Mouse (Mus musculus): Measurements from ENCODE around the gene Ppm1b.
A peak's percentile ranks its signal among the peaks of the same experiment; 100 is the strongest.

Ppm1b gene

GRCm38 (mm10) chr17:85025151-85025550 is 68.6 kb downstream of the Ppm1b start:
- DNase-seq = peak; percentile 60

DNA sequence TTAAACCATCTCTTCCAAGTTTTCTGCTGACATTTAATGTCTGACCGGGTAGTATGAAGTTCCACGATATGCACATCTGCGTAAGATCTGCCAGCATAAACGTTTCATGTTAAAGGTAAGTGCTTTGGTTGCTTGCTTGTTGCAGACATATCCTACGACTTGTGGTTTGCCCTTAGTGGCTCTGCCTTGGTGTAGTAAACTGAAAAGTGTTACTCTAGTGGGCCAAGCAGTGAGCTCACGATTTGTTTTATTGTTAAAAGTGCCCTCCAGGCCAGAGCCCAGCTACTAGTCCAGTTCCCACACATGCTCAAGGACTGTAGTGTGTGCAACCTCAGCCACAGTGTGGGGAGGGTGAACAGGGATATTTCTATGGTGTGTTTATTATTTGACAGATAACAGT is 69.9 kb downstream of the Ppm1b start:
- DNase-seq = peak; percentile 61

- no peak for DNase-seq
Measured at GRCm38 (mm10) chr17:85027247-85027646, 70.7 kb downstream of the Ppm1b start.

GRCm38 (mm10) chr17:85028093-85028739 is 71.7 kb downstream of the Ppm1b start, which contains the start of gene Slc3a1:
Gene Slc3a1, plus strand, starts transcription at chr17:85028376.
- DNase-seq = peak; percentile 84

GRCm38 (mm10) chr17:85028797-85029196 is 72.3 kb downstream of the Ppm1b start:
- peak; percentile 79 for DNase-seq

- DNase-seq = no peak
Measured at GRCm38 (mm10) chr17:85030651-85031050, 74.1 kb downstream of the Ppm1b start.

GRCm38 (mm10) chr17:85033087-85033486 is 76.5 kb downstream of the Ppm1b start:
- DNase-seq = peak; percentile 69

- peak; percentile 67 for DNase-seq
Measured at GRCm38 (mm10) chr17:85034068-85034467, 77.5 kb downstream of the Ppm1b start.

GRCm38 (mm10) chr17:85037855-85038254 is 81.3 kb downstream of the Ppm1b start:
- peak; percentile 70 for DNase-seq

GRCm38 (mm10) chr17:85038311-85038710 is 81.8 kb downstream of the Ppm1b start:
- peak; percentile 80 for DNase-seq

GRCm38 (mm10) chr17:85038761-85039160 is 82.2 kb downstream of the Ppm1b start:
- peak; percentile 56 for DNase-seq

GRCm38 (mm10) chr17:85040913-85041312 is 84.4 kb downstream of the Ppm1b start:
- DNase-seq = peak; percentile 69

- no peak for DNase-seq
Measured at GRCm38 (mm10) chr17:85042419-85042818, 85.9 kb downstream of the Ppm1b start.

DNA sequence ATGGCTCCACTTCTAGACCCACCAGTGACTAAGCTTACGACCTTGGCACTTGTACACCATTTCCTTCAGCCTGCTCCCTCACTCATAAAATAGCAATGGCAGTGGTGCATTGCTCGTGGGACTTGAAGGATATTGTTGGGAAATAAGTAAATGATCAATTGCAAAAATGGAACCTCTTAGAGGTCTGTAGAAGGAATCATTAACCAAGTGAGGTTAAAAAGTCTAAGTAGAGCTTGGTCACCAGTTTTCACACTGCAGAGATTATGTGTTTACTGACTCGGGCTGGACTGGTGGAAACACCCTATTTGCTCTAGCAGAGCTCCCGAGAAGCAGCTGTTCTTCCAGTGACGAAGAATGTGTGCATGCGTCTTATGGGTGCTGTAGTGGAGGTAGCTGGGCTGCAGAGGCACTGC is 86.9 kb downstream of the Ppm1b start:
- DNase-seq = no peak

DNA sequence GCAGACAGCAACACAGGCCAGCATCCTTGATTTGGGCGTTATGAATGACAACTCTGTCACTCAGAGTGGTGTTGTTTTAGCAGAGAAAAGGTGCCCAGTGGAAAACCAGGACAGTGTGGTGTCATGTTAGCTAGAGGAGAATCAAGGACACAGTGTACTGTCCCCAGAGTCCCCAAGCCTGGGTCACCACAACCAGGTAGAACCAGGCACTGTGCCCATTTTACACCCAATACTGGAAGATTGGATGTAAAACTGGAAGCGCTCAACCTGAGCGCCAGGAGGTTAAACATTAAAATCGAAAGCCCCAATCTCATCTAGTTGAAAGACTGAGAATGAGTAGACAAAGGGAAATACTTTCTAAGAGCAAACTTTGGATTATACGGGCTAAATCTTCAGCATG is 87.9 kb downstream of the Ppm1b start:
- DNase-seq = no peak

- DNase-seq = no peak
Measured at GRCm38 (mm10) chr17:85045160-85045559, 88.6 kb downstream of the Ppm1b start.

- no peak for DNase-seq
Measured at GRCm38 (mm10) chr17:85048379-85048778, 91.8 kb downstream of the Ppm1b start.

DNA sequence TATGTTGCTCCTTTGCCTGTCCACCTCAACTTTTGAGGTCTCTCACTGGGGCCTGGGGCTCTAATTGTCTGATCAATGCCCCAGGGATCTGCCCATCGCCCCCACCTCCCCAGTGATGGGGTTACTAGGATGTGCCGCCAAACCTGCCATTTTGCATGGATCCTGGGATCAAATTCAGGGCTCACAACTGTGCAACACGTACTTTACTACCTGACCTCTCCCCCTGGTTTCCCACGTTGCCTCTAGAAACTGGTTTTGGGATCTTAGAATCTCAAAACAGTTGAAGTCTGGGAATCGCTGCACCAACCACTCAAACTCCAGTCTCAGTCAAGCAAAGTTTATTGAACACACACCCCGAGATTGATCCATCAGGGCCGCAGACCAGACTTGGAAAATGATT is 101.7 kb downstream of the Ppm1b start:
- peak; percentile 78 for DNase-seq

DNA sequence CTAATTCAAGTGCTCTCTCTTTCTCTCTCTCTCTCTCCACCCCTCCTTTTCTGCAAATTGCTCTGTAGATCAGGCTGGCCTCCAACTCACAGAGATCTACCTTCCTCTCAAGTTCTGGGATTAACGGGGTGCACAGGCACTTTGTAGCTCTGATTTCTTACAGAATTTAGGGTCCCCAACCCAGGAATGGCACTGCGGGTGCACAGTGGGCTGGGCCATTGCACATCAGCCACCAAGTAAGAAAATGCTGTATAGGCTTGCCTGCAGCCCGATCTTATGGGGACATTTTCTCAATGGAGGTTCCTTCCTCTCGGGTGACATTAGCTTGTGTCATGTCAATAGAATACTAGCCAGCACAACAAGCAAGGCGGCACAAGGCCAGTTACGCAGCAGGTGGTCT is 102.6 kb downstream of the Ppm1b start:
- DNase-seq = peak; percentile 70

GRCm38 (mm10) chr17:85063560-85063959 is 107.0 kb downstream of the Ppm1b start:
- peak; percentile 83 for DNase-seq

- DNase-seq = peak; percentile 92
Measured at GRCm38 (mm10) chr17:85067331-85067730, 110.8 kb downstream of the Ppm1b start.

- peak; percentile 89 for DNase-seq
Measured at GRCm38 (mm10) chr17:85070658-85071057, 114.1 kb downstream of the Ppm1b start.

DNA sequence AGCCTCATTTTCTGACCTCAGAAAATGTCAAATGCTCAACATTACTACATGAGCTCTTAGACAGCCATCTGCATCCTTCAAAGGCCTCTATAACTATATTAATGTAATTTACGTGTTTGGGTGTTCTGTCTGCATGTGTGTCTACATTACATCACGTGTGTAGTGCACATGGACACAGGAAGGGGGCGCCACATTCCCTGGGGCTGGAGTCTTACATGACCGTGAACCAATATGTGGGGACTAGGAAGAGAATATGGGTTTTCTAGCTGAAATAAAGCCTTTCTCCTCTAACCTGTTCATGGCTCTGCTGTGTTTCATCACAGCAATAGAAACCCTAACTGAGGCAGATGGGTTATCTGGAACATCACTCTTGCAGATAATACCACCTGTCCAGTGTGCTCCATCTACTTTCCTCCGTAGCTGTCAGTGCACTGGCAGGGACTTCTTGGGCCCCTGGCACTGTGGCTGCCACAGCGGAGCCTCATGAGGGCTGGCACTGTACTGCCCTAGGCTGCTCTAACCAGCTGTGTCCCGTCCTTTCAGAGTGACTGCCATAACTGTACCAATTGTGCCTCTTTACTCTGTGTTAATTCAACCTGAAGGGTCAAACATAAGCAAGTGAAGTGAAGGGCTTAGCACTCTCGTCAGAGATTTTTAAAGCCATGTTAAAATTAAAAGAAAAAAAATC is 114.7 kb downstream of the Ppm1b start:
- DNase-seq = peak; percentile 64

- peak; percentile 83 for DNase-seq
Measured at GRCm38 (mm10) chr17:85072383-85072782, 115.8 kb downstream of the Ppm1b start.

DNA sequence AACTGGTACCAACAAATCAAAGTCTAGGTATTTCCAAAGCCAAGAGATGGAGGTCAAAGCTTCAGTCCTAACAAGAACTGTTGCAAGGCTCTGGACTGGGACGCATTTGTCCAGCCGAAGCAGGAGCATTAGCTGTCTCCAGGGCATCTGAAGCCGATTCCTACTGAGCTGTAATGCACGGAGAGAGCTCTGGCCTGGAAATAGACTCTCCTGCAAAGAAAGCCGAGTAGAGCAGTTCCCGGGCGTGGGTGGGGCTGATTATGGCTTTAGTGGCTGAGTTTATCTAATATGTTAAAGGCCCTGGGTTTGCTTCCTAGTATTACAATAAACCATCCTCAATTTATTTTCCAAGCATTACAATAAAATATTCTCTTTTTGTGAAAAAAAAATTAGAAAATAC is 116.7 kb downstream of the Ppm1b start:
- no peak for DNase-seq
